Mouse (Mus musculus): ENCODE measurements around the gene Opn5. TPM values are rescaled to one million over a fixed set of nuclear protein-coding genes. Genes with fewer than 3 reads are reported as not detected.

Opn5 gene
- polyA plus RNA-seq (2016; fragmentation: Nextera tagmentation; extraction: Ambion mirVana), result not detected in 2 replicates

DNA sequence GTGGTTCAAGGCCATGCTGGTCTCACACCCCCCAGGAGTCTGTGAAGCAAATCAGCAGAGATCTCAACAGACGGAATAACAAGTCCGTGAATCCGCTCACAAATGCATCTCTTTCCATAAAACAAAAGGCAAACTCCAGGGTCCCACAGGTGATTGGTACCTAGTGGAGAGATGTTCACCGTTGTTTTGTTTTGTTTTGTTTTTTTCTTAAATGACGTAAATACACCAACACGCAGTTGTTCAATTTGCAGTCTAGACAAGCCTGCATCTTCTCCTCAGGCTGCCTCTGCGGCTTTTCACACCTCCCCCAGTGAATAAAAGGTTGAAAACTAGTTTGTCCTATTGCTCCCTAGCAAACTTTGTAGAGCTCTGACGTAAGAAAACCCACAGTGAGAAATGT lies at the start of gene Opn5:
Gene Opn5, minus strand, starts transcription at position 101 of the 400 bp plus-strand sequence.
- Histone ChIP-seq H3K9ac (no peak within 1 kb of the TSS), H3K4me2 (no peak within 1 kb of the TSS), H3K36me3 (replicated peaks) (no peaks in the 10 kb centered on the region), H3K9me3 (no peaks in the 10 kb centered on the region), H3K4me1 (peaks cover 3% of the 10 kb centered on the region; the same call in 1 of the 2 replicates), H3K4me3 (replicated peaks) (no peak within 1 kb of the TSS), H3K27ac (no peak within 1 kb of the TSS), H3K27me3 (no peaks in the 10 kb centered on the region)
- 82% methylated on average over 8 of the region's 8 CpGs for WGBS
- no peak for ATAC-seq (ENCODE audit: low FRiP score)

GRCm38 (mm10) chr17:42658634-42659422 lies 47.6 kb upstream of the Opn5 start:
- Histone ChIP-seq H3K9me3 (no peaks in the 10 kb centered on the region), H3K4me2 (peak overlapping the region; percentile 33), H3K36me3 (replicated peaks) (no peaks in the 10 kb centered on the region), H3K4me3 (replicated peaks) (no peak overlapping the region), H3K9ac (no peak overlapping the region), H3K27ac (no peak overlapping the region), H3K27me3 (no peaks in the 10 kb centered on the region), H3K4me1 (no peaks in the 10 kb centered on the region)
- 24% methylated on average over 14 of the region's 14 CpGs for WGBS
- ATAC-seq (ENCODE audit: low FRiP score), result peak; percentile 91

GRCm38 (mm10) chr17:42643416-42643815 lies 32.2 kb upstream of the Opn5 start:
- no peaks in the 10 kb centered on the region for H3K36me3 ChIP-seq (replicated peaks)
- no peak overlapping the region for H3K4me2 ChIP-seq
- H3K4me1 ChIP-seq, result no peaks in the 10 kb centered on the region
- no peak for ATAC-seq (ENCODE audit: low FRiP score)
- H3K27me3 ChIP-seq, result no peaks in the 10 kb centered on the region
- no peak overlapping the region for H3K27ac ChIP-seq
- WGBS, result 87% methylated on average over 3 of the region's 3 CpGs
- H3K9ac ChIP-seq, result no peak overlapping the region
- H3K9me3 ChIP-seq, result no peaks in the 10 kb centered on the region
- H3K4me3 ChIP-seq (replicated peaks), result no peak overlapping the region

DNA sequence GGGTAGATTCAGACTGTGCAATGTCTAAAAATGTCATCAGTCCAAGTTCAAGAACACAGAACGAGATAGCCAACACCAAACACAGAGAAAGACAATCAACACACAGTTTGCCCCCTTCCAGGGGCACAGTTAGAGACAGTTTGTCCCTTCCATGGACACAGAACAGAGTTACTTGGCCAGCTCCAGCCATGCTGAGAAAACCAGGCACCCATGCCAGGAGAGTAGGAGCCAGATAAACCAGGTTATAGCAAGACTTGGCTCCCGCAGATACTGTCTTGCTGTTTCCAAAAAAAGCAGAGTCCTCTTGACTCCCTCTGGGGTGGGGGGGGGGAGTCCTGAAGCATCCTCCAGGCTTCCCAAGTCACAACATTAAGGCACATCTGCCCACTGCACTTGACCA lies 19.0 kb upstream of the Opn5 start:
- no peaks in the 10 kb centered on the region for H3K27me3 ChIP-seq
- WGBS, result 94% methylated on average over 2 of the region's 2 CpGs
- no peak overlapping the region for H3K4me2 ChIP-seq
- H3K4me3 ChIP-seq (replicated peaks), result no peak overlapping the region
- H3K27ac ChIP-seq, result no peak overlapping the region
- H3K9me3 ChIP-seq, result no peaks in the 10 kb centered on the region
- no peak for ATAC-seq (ENCODE audit: low FRiP score)
- no peaks in the 10 kb centered on the region for H3K4me1 ChIP-seq
- no peaks in the 10 kb centered on the region for H3K36me3 ChIP-seq (replicated peaks)
- no peak overlapping the region for H3K9ac ChIP-seq

GRCm38 (mm10) chr17:42613043-42613737 lies 2.0 kb upstream of the Opn5 start:
- Histone ChIP-seq H3K9ac (no peak overlapping the region), H3K4me2 (no peak overlapping the region), H3K27me3 (no peaks in the 10 kb centered on the region), H3K4me1 (peaks cover 2% of the 10 kb centered on the region; the same call in 1 of the 2 replicates), H3K36me3 (replicated peaks) (no peaks in the 10 kb centered on the region), H3K9me3 (no peaks in the 10 kb centered on the region), H3K4me3 (replicated peaks) (no peak overlapping the region), H3K27ac (no peak overlapping the region)
- ATAC-seq (ENCODE audit: low FRiP score), result peak; percentile 56; the same call in 1 of the 2 replicates
- WGBS, result 35% methylated on average over 6 of the region's 6 CpGs

- Histone ChIP-seq H3K4me3 (replicated peaks) (no peak overlapping the region), H3K27ac (no peak overlapping the region), H3K4me2 (no peak overlapping the region), H3K9me3 (no peaks in the 10 kb centered on the region), H3K36me3 (replicated peaks) (no peaks in the 10 kb centered on the region), H3K9ac (no peak overlapping the region), H3K4me1 (peaks cover 3% of the 10 kb centered on the region; the same call in 1 of the 2 replicates), H3K27me3 (no peaks in the 10 kb centered on the region)
- no peak for ATAC-seq (ENCODE audit: low FRiP score)
- 13% methylated on average over 3 of the region's 3 CpGs for WGBS
Observed at GRCm38 (mm10) chr17:42608270-42608669, 2.9 kb downstream of the Opn5 start.

DNA sequence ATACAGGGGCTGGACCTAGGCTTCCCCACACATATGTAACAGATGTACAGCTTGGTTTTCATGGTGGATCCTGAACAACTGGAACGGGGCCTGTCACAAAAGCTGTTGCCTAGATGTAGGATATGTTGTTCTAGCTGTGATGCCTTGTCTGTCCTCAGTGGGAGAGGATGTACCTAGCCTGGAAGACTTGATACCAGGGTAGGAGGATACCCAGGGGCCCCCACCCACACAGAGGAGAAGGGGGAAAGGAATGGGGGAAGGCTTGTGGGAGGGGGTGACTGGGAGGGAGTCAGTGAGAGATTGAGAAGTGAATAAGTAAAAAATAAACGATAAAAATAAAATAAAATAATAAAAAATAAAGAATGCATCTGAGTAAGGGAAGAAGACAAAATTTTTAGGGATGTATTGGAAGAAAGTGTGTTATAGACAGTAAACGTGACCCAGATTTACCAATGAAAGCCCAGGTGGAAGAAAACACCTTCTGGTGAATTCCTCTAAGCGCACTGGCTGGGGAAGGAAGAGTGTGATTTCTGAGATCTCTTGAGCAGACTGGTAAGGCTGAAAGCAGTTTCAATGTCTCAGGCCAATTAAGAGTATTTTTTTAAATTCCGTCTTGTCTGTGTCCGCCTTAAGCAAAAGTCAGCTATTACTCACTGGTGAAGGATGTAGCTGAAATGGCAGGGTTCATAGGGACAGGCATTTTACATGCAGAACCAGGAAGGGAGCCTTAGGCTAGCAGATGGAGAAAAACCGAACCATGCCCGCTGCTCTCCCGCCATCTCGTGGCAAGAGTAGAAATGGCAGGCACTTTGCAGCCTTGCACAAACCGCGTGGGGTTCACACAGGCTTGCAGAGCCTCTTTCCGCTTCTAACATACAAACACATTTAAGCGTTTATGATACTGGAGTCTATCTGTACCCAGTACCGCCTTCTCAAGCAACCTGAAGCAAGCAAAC lies 8.1 kb downstream of the Opn5 start:
- no peaks in the 10 kb centered on the region for H3K27me3 ChIP-seq

DNA sequence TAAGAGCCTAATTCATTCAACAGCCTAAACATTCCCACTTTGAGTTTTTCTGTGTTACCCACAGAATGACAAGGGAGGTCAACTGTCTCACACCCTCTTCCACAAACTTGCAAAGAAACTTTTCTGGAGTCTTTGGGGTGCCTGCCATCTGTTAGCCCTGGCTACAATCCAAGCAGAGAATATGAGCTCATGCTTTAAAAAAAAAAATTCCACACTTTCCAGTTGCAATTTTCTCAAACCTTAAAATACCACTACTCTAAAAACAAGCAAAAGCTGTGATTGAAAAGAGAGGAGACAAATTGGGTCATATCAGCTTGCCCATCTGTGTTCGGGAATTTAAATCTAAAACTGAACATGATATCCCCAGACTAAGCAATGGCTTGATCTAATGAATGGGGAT lies 24.7 kb downstream of the Opn5 start:
- ATAC-seq (ENCODE audit: low FRiP score), result no peak
- Histone ChIP-seq H3K36me3 (replicated peaks) (no peaks in the 10 kb centered on the region), H3K27me3 (no peaks in the 10 kb centered on the region), H3K4me1 (peaks cover 4% of the 10 kb centered on the region; the same call in 1 of the 2 replicates), H3K27ac (no peak overlapping the region), H3K4me2 (no peak overlapping the region), H3K9ac (no peak overlapping the region), H3K4me3 (replicated peaks) (no peak overlapping the region), H3K9me3 (no peaks in the 10 kb centered on the region)
- 79% methylated on average over 1 of the region's 1 CpGs for WGBS

More for the DNA sequence above, 8.1 kb downstream of the Opn5 start:
- H3K9me3 ChIP-seq, result no peaks in the 10 kb centered on the region
- no peak overlapping the region for H3K4me3 ChIP-seq (replicated peaks)
- ATAC-seq (ENCODE audit: low FRiP score), result peak; percentile 90
- 30% methylated on average over 15 of the region's 15 CpGs for WGBS
- H3K27ac ChIP-seq, result no peak overlapping the region
- peaks cover under 1% of the 10 kb centered on the region; the same call in 1 of the 2 replicates for H3K4me1 ChIP-seq
- no peak overlapping the region for H3K9ac ChIP-seq
- no peak overlapping the region for H3K4me2 ChIP-seq
- no peaks in the 10 kb centered on the region for H3K36me3 ChIP-seq (replicated peaks)

GRCm38 (mm10) chr17:42583029-42583331 lies 28.2 kb downstream of the Opn5 start:
- no peak for ATAC-seq (ENCODE audit: low FRiP score)
- Histone ChIP-seq H3K27ac (no peak overlapping the region), H3K9ac (no peak overlapping the region), H3K27me3 (no peaks in the 10 kb centered on the region), H3K36me3 (replicated peaks) (no peaks in the 10 kb centered on the region), H3K4me2 (no peak overlapping the region), H3K4me1 (peaks cover 4% of the 10 kb centered on the region; the same call in 1 of the 2 replicates), H3K4me3 (replicated peaks) (no peak overlapping the region), H3K9me3 (no peaks in the 10 kb centered on the region)
- WGBS, result 77% methylated on average over 2 of the region's 2 CpGs

GRCm38 (mm10) chr17:42582281-42583028 lies 28.7 kb downstream of the Opn5 start:
- peak; percentile 55; the same call in 1 of the 2 replicates for ATAC-seq (ENCODE audit: low FRiP score)
- WGBS, result 21% methylated on average over 1 of the region's 1 CpGs
- H3K27ac ChIP-seq, result no peak overlapping the region
- H3K4me2 ChIP-seq, result no peak overlapping the region
- no peak overlapping the region for H3K4me3 ChIP-seq (replicated peaks)
- no peaks in the 10 kb centered on the region for H3K36me3 ChIP-seq (replicated peaks)
- H3K27me3 ChIP-seq, result no peaks in the 10 kb centered on the region
- peaks cover 4% of the 10 kb centered on the region; the same call in 1 of the 2 replicates for H3K4me1 ChIP-seq
- H3K9me3 ChIP-seq, result no peaks in the 10 kb centered on the region
- H3K9ac ChIP-seq, result no peak overlapping the region

- no peak for ATAC-seq (ENCODE audit: low FRiP score)
- Histone ChIP-seq H3K9ac (no peak overlapping the region), H3K4me1 (peaks cover 13% of the 10 kb centered on the region), H3K4me3 (replicated peaks) (no peak overlapping the region), H3K4me2 (no peak overlapping the region), H3K27ac (no peak overlapping the region), H3K9me3 (no peaks in the 10 kb centered on the region), H3K36me3 (replicated peaks) (no peaks in the 10 kb centered on the region), H3K27me3 (no peaks in the 10 kb centered on the region)
- 87% methylated on average over 4 of the region's 4 CpGs for whole genome bisulfite sequencing
Observed at GRCm38 (mm10) chr17:42580623-42581022, 30.6 kb downstream of the Opn5 start.
